Mouse (Mus musculus) left cerebral cortex, adult 8-10 months (tissue): ENCODE results near the gene Gap43. TPM values are rescaled to one million over a fixed set of nuclear protein-coding genes. Genes with fewer than 3 reads are reported as not detected.
"Not testable (repeated sequence)": the region's sequence is repeated elsewhere in the genome, so short reads cannot be mapped to it uniquely, and the experiment has no call there.

ENCODE experiments used
- DNase-seq, 2 experiments: peaks; one replicate each; pipeline ENCODE4 v3.0.0; 2022; ENCODE audit warnings: low spot score in 2 of 2
- total RNA-seq, 4 experiments: library from RNA; stranded (reverse); gene quantifications; 2 replicates each; pipeline ENCODE4 v1.2.4; 2022

Gene Gap43
- 100 to 1,000 TPM; 291 to 337 (median 334) TPM for total RNA-seq

DNA sequence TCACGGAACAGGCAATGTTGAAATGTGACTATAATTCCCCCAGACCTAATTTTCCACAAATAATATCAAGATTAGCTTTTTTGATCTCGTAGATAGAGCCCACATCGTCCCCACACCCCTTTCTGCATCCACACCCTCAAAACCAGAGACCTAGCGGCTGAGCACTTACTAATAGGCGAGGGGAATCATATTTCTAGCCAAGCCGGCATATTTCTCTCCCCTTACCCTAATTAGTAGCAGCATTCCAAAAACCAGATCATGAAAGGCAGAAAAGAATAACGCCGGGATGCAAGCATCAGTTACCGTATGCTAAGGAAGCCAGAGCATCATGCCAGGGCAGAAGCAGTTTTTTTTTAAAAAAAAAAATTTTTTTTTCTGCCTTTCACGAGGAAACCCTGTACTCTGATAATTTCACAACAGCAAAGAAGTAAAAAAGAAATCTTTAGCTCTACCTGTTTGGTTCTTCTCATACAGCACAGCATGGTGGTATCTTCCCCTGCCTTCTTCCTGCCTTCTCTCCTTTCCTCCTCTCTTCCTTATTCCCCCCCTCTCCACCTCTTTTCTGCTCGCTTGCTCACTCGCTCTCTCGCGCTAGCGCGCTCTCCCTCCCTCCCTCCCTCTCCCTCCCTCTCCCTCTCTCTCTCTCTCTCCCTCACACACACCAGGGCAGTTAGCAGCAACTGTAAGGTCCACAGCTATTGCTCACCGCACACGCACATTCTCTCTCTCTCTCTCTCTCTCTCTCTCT is at the start of gene Gap43:
Gene Gap43, minus strand, starts transcription at position 631 of the 748 bp plus-strand sequence.
- DNase-seq = no peak

DNA sequence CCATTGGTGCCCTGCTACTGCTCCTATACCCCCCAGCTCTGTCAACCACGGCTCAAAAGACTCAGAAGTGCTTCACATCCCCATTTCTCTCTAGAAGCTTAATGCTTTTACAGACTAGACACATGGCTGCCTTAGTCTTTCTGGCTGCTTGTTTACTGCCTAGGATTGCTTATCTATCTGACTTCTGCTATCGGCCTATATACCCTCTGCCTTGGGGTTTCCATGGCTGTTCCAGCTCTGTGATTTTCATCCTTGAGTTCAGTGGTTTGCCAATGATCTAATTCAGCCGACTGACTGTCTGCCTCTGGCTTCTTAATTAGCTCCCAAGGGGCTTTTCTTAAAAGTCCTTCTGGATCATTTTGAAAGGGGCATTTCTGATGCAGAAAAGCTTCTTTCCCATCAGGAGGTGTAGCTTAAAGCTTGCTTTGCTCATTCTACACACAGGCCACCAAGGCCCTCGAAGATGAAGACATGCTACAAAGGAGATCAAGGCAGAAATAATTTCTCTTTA is 40.9 kb upstream of the Gap43 start:
- no peak for DNase-seq

DNA sequence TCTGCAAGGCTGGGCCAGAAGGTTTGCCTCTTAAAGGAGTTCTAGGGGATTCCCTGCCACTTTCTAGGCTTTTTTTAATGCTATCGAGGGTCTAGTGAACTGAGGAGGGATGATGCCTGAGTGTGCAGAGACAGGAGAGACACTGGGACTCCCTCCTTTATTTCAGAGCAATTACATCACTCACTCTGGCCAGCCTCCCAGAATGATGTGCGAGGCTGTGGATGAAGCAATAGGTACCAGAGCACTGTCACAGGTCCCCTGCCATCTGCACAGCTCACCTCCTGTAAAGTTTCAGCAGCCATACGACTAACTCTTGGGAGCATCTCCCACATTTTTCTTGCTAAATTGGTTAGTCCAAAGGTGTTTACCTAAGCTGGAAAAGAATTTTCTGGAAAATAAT is 40.2 kb upstream of the Gap43 start:
- DNase-seq = no peak

DNA sequence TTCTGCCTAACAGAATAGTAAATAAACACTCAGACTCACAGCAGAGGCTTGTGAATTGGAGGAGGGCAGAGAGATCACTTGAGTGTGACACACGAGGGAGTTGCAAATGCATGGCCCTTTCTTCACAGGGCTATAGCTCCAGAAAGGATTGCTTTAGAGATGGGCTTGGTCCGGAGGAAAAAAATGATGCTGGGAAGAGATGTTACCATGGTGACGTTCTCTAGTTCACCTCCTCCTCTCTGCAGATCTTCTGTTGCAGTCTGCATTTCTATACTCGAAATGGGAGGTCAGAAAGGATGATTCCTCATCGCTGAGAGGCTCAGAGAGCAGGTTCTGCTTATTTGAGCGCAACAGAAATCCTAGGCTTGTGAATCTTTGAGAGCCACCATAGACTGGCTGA is 29.7 kb upstream of the Gap43 start:
- DNase-seq = peak; percentile 6 to 24

DNA sequence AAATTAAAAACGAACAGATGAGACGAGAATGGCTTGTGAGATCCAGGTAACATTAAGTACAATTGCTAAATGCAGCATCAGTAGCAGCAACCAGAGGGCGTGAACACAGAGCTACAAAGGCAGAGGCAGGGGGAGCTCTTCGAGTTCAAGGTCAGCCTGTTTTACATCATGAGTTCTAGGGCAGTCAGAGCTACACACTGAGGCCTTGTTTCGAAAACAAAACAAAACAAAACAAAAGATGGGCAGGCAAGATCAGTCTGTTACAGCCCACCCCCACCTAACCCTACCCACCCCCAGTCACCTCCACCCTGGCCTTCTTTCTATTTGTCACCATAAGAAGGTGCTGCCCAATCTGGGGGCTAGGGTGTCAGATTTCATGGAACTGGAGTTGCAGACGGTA is 28.9 kb upstream of the Gap43 start:
- DNase-seq = no peak

DNA sequence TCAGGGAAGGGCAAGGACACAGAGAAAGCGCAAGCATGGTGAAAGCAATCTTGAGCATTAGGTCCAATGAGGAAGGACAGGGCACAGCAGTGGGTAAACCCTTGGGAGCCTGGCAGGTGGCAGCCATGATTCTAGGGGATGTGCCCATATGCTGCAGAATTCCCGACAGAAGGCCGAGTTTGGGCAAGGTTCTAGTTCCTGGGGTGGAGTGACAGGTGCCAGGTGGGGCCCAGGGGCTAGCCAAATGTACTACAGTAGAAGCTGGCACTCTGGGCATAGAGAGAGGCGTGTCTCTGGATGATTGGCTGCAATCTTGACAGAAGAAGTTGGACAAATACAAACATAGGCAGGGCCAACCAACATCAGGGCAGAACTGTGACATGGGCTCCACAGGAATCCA is 19.6 kb upstream of the Gap43 start:
- no peak for DNase-seq

DNA sequence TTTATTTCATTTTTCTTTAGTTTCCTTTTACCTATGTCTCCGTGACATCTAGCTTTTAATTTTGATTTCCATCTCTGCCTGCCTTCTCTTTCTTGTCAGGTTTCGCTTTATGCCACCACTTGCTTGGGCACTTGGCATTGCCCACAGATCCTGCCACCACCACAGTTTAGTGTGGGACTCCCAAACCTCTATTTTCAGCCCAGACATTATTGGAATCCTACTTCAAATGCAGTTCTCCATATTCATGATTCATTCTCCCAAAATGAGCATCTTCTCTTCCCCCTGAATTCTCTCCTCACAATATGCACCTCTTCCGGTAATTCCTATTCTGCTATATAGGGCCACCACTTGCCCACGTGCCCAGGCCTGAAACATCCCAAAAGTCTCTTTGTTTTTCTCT is 17.6 kb upstream of the Gap43 start:
- DNase-seq = no peak

DNA sequence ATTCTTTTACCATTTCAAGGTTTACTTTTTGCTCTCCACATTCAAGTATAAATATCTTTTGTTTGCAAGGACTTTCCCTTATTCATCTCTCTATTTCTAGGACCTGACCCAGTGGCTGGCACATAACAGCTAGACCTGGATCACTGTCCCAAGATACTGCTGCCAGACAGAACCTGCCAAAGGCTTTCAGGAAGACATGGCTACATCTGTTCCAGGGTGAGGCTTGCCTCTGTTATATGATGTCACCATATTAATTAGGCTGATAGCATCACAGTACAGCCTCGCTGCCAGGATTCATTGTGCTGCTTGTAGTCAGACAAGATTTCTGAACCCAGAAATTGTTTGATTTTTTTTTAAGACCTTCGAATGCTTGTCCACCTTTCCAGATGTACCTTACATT is 9.6 kb upstream of the Gap43 start:
- DNase-seq = no peak

DNA sequence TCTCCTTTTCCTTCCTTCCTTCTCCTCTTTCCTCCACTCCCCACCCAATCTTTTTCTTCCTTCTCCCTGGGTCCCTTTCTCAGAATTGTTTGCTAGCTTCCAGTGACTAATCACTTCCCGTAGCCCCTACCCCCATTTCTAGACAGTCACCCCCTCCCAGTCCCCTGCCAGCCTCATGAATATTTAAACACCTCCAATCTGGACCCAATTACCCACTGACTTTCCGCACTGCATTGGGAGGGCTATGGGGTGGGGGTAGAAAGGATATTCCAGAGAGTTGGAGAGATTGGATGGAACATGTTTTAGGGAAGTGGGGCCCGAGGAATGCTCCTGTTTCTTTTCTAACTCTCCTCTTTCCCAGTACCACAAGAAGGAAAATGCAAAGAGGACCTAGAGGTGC is 414 bp upstream of the Gap43 start:
- DNase-seq = not testable (repeated sequence)

DNA sequence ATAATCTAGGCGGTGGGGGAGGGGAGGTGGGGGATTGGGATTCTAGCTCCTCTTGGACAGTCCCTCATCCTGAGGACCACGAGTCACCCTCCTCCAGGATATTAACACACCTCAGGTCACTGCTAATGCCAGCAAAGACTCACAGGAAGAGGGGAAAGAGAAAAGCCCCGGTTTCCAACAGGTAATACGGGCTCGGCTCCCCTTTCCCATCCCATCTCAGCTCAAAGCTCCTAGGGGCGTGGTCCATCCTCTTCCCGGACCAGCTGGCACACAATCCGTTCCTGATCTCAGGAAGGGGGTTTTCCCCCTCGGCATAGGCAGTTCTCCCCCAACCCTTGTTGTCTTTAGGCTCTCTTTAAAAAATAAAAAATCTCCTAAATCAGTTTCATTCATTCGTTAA is 939 bp downstream of the Gap43 start:
- DNase-seq = no peak

DNA sequence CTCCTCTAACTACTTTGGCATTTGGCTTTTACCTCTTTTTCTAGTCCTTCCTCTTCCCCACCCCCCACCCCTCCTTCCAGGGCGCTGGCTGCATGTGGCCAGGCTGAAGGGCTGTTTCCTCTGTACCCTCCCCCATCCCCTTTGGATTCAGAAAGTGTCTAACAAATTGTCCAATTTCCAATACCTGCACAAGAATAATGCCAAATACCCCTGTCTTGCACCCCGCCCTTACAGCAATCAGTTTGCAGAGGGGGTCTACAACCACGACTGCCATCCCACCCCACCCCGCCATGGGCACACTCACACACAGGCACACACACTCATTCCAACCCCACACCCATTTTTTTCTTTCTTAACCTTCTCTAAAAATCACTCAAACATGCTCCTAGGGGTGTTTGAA is 1.5 kb downstream of the Gap43 start:
- no peak for DNase-seq

DNA sequence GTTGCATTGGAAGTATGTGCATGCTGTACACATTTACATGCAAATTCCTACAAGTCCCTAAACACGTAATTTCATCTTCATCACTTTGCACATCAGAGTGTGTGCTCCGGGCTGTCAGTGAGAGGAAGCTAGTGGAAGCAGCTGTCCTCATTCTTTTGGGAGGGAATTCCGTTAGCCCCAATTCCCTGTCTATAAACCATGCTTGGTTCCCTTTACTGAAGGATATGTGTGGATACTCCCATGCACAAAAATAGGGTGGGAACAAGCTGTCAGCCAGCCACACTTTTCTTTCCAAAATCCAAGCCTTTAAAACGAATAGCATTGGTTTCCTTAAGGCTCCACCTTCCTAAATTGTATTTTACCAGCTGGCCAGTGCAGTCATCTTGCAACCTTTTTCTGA is 2.1 kb downstream of the Gap43 start:
- peak in 1 of 2 experiments; percentile 30 for DNase-seq

DNA sequence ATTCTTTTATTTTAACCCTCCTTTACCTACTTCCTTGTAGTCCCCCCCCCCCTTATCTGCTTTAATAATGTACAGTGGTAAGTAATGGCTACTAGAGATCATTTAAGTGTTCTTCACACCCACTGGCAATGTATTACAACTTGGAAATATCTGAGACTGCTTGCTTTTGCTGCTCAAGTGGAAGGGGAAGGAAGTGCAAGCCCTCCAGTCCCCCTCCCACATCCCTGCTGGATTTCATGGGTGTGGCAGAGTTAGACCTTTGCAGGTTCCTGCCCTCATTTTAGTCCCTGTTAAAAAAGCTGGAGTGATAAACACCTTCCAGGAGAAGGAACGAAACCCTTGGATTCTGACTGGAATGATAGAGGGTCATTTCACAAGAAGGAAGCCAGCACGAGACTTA is 2.8 kb downstream of the Gap43 start:
- DNase-seq = no peak

DNA sequence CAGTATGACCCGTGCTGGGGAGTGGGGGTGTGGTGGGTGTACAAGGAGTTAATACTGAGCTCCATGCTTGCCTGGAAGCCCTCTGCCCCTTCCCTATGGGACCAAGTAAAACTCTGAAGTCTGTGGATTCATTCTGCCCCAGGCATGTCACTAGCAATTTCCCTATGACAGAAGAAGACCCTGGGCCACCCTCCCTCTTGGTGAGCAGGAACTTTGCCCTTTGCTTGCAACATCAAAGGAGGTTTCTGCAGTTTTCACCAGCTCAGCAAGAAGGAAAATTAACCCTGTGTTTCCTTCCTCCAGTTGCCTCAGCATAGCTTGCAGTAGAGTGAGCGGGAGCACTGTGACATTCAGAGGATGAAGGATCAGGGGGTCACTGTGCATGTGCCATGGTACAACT is 3.8 kb downstream of the Gap43 start:
- DNase-seq = no peak

DNA sequence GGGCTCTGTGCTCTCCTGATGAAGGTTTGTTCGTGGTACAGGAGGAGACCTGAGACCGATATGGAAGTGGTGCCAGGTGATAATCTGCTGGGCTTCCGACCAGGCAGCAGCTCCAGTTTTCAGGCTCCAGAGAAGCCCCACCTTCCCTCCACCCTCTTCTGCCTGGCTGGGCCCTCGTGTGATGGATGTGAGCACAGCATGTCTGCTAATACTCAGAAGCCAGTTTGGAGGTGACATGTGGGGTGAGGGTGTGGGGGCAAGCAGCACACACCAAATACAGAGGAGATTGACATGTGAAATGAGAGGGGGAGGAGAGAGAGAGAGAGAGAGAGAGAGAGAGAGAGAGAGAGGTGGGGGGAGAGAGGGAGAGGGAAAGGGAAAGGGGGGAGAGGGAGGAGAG is 8.1 kb downstream of the Gap43 start:
- no peak for DNase-seq

DNA sequence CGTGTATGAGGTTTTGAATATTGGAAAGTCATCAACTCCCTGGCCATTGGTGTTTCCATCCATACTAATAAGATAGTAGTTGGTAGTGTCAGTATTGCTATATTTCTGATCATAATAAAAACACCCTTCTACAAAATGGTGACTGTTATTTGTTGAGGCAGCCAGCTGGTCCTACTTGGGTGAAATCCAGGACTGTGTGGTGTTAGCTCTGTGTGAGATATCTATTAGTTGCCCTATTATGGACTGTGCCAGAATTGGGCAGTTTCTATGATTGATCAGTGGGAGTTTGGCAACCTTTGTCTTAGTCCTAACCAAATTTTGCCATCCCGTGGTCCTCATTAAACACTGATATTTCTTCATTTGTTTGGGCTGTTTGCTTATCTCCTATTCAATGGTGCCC is 14.3 kb downstream of the Gap43 start:
- DNase-seq = no peak

DNA sequence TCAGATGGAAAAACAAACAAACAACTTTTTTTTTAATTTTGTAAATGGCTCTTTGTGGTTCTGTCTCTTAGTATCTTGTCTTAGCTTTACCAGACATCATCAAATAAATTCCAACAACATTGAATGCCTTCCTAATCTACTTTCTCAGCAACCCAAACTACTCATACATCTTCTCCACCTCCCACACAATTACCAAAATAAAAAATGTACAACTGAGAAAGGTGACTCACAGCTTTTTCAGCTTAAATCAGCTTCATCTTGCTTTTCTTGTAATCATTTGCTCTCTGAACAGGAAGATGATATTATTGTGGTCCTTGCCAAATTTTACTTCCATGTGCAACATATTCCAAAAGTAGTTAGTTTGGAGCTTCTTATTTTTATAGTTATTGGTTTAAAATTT is 14.9 kb downstream of the Gap43 start:
- no peak for DNase-seq

DNA sequence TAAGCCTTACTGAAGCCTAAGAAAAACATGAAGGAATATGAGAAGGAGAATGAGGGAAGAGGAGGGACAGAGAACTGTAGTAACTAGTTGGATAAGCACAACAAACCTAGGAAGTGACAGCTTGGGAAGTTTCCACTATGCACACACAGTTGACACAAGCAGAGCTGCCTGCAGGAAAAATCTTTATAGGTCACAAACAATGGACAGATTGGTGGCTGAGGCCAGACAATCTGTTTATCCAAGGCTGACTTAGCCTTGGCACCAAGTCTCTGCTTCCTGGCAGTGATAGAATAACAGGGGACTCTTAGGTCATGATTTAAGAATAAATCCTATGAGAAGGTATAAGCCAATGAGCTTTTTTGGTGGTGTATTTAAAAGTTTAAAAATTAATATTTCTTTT is 20.6 kb downstream of the Gap43 start:
- no peak for DNase-seq

DNA sequence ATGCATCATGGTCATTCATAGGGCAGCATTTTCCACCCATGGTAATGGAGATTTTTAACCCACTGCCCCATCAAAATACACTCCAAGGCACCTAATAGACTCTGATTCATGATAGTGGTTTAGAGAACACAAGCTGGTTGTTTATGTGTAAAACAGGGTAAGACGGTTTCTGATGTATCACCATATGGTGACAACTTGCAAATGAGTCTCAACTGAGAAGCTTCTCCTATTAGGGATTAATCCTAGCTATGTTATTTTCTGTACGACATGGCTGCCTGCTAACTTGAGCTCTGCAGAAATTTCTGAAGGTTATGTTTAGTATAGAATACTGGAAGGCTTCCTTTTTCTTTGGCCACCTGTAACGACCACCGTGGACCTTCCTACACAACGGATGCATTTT is 21.1 kb downstream of the Gap43 start:
- DNase-seq = no peak

DNA sequence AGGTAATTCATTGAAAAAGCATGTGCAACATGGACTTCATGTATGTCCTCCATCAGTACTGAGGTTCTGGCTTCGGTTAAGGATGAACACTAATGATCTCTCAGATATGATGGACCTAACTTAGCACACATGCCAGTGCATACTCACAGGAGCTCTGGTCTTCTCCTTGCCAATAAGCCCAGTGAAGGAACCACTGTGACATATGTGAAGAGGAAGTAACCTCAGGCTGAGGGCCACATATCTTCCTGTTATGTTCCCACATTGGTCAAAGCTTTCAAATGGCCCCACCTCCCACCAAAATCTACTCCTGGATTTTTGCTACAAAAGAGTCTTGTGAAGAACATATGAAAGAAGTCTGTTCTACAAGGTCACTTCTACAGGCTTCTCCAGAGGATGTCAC is 28.3 kb downstream of the Gap43 start:
- DNase-seq = no peak

DNA sequence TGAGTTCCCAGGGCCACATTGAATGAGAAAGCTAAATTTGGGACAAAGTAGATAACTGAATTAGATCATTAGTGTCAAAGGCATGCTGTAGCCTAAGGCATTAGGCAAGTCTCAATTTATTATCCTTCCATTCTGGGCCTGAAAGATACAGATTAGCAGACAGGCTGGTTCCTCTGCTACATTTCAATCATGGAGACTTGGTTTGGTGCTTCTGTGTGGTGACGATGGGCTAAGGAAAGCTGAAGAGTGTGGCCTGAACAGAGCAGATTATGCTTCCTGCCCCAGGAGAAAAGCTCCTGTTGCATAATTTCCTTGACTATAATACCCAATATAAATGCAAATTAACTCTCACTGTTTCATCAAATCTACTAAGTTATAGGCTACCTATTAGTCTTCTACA is 31.7 kb downstream of the Gap43 start:
- no peak for DNase-seq

DNA sequence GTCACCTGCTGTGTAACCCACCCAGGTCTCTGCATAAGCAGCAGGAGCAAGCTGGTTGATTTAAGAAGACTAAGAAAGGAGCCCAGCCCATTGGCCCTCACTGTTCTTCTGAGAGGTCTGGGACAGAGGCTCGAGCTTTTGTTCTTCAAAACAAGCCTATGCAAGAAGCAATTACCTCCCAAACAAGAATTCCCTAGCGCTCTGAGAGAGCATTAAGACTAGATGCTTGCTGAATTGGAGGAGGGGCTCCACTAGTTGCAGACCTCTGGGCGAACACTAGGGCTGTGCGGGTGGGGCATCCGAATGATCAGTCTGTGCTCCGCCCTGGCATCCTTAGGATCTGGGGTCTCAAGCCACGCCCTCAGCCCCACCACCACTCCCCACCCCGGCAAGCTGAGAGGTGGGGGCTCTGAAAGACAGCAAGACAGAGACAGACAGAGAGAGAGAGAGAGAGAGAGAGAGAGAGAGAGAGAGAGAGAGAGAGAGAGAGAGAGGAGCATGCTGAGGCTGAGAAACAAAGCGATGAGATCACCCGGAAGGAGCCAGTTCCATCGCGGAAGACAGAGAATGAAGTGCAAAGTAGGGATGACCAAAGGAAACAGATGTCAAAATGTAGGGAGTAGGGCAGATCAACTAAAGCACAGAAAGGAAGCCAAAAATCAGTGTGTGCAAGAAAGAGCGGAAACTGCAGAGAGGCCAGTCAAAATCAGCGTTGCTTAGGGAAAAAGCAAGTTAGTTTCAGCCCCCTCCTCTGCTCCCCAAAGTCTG is 34.3 kb downstream of the Gap43 start:
- no peak for DNase-seq

DNA sequence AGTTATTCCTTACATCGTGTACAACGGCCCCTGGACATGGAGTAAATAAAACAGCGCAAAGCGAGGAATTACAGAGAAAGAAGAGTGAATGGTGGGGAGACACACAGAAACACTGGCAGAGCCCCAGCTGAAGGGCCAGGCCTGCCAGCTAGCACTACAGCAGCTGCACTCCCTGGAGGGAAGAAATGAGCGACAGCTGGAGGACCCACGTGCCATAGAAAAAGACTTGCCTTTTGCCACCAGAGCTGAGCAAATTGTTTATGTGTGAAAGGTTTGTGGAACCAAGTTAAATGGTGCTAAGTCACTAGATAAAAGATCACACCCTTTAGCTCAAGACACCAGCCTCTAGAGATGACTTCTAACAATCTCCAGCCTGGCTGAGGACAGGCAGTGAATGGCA is 37.0 kb downstream of the Gap43 start:
- peak in 1 of 2 experiments; percentile 37 for DNase-seq
